Mouse (Mus musculus): ENCODE measurements around the gene Cfb. TPM values are rescaled to one million over a fixed set of nuclear protein-coding genes. Genes with fewer than 3 reads are reported as not detected.

Gene Cfb
- polyA plus RNA-seq, 1 experiment from 2014 or later, result 17.3 TPM

DNA sequence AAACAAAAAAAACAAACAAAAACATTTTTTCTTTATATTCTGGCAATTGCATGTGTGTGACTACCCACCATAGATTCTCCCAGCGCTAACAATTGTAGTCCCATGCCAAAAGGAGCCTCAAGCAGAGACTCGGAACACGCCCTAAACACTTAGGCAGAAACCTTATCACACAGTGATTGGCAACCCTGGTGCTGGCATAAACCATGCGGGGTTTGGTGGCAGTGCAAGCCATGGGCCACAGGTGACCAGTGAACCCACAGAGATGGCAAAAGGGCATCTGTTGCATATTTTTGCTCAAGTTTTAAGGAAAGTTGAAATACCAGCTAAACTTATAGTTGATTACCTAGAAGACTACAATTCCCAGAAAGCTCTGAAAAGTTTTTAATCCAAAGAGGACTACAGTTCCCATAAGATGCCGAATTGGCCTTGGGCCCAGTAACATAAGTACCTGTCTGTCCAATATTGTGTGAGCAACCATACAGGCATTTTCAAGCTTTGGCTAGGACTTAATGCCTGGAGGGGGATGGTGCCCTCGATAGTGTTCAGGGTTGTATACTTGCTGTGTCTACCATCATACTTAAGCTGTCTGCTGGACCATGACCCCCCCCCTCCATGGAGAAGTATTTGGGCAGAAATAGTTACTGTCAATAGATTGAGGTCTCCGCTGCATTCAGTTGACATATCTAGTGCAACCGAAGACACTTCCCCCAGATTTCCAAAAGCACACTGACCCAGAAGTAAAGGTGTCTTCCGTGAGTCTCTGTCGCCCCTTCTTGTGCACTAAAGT is 35.2 kb upstream of the Cfb start:
- H3K9me3 ChIP-seq (ENCODE audit: low read length), result no peaks in the 10 kb centered on the region
- H3K27me3 ChIP-seq (ENCODE audit: insufficient read depth, low read length), result no peaks in the 10 kb centered on the region
- ATAC-seq (ENCODE audit: low FRiP score, low TSS enrichment), result 0 out of 2 replicates have a peak, but pooled peaks have one; percentile 4
- H3K4me1 ChIP-seq (ENCODE audit: insufficient read depth, low read length), result peaks cover 41% of the 10 kb centered on the region
- peaks cover 19% of the 10 kb centered on the region for H3K36me3 ChIP-seq (ENCODE audit: insufficient read depth, low read length)
- H3K27ac ChIP-seq (ENCODE audit: low read length), result peak overlapping the region; percentile 98
- peak overlapping the region; percentile 99 for H3K9ac ChIP-seq (replicated peaks; ENCODE audit: low read length)
- H3K4me2 ChIP-seq (replicated peaks; ENCODE audit: low read depth, low read length), result peak overlapping the region; percentile 87
- H3K4me3 ChIP-seq (ENCODE audit: low read length), result peak overlapping the region; percentile 94
- 14% methylated on average over 10 of the region's 10 CpGs for whole genome bisulfite sequencing

DNA sequence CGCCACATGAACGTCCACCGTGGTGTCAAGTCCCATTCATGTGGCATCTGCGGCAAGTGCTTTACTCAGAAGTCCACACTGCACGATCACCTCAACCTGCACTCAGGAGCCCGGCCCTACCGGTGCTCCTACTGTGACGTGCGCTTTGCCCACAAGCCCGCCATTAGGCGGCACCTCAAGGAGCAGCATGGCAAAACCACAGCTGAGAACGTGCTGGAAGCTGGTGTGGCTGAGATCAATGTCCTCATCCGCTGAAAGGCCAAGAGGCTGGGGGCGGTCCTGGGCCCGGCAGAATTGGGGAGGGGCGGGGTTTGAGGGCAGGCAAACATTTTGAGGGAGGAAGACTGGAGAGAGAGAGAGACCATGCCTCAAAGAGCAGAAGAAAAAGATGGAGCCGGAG is 34.0 kb upstream of the Cfb start:
- Histone ChIP-seq H3K27ac (ENCODE audit: low read length) (no peak overlapping the region), H3K27me3 (ENCODE audit: insufficient read depth, low read length) (no peaks in the 10 kb centered on the region), H3K4me1 (ENCODE audit: insufficient read depth, low read length) (peaks cover 41% of the 10 kb centered on the region), H3K4me2 (replicated peaks; ENCODE audit: low read depth, low read length) (no peak overlapping the region), H3K9me3 (ENCODE audit: low read length) (no peaks in the 10 kb centered on the region), H3K36me3 (ENCODE audit: insufficient read depth, low read length) (peaks cover 13% of the 10 kb centered on the region), H3K9ac (replicated peaks; ENCODE audit: low read length) (no peak overlapping the region), H3K4me3 (ENCODE audit: low read length) (no peak overlapping the region)
- ATAC-seq (ENCODE audit: low FRiP score, low TSS enrichment), result no peak
- WGBS, result 86% methylated on average over 17 of the region's 17 CpGs

DNA sequence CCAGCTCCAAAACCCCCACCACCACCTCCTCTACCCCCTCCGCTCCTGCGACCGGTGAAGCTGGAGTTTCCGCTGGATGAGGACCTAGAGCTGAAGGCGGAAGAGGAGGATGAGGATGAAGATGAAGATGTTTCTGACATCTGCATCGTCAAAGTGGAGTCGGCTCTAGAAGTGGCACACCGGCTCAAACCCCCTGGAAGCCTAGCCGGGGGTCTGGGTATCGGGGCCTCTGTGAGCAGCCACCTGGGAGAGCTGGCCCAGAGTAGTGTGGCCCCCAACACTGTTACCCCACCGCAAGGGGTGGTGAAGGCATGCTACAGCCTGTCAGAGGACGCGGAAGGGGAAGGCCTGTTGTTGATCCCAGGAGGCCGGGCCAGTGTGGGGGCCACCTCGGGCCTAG is 33.4 kb upstream of the Cfb start:
- Histone ChIP-seq H3K9ac (replicated peaks; ENCODE audit: low read length) (peak overlapping the region; percentile 86), H3K27ac (ENCODE audit: low read length) (peak overlapping the region; percentile 92; the same call in 1 of the 2 replicates)
- 88% methylated on average over 15 of the region's 15 CpGs for whole genome bisulfite sequencing

DNA sequence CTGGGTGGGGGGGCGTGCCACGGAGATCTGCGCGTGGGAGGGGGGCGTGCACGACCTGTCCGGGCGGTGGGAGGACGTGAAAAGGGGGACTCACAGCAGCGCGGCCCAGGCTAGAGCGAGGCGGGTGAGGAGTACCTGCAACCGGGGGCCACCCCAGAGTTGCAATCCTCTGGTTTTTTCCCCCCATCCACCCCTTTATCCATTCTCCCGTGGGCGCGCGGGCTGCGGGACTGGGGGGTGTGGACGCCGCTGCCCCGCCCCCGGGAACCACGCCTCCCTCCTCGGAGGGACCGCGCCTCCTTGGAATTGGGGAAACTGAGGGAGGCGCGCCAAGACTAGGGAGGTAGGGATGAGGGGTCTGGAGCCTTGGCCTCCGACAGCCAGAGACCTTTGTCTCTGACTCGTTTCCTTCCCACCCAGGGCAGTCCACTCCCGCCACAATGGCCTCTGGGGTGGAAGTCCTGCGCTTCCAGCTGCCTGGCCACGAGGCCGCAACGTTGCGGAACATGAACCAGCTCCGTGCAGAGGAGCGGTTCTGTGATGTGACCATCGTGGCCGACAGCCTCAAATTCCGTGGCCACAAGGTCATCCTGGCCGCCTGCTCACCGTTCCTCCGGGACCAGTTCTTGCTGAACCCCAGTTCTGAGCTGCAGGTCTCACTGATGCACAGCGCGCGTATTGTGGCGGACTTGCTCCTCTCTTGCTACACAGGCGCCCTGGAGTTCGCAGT is 32.6 kb upstream of the Cfb start:
- peak overlapping the region; percentile 72 for H3K4me3 ChIP-seq (ENCODE audit: low read length)
- peak; percentile 20; the same call in 1 of the 2 replicates for ATAC-seq (ENCODE audit: low FRiP score, low TSS enrichment)
- 7% methylated on average over 50 of the region's 51 CpGs for WGBS
- peak overlapping the region; percentile 86 for H3K9ac ChIP-seq (replicated peaks; ENCODE audit: low read length)
- no peaks in the 10 kb centered on the region for H3K27me3 ChIP-seq (ENCODE audit: insufficient read depth, low read length)
- peaks cover 35% of the 10 kb centered on the region for H3K4me1 ChIP-seq (ENCODE audit: insufficient read depth, low read length)
- peak overlapping the region; percentile 92 for H3K27ac ChIP-seq (ENCODE audit: low read length)
- H3K9me3 ChIP-seq (ENCODE audit: low read length), result no peaks in the 10 kb centered on the region
- H3K4me2 ChIP-seq (replicated peaks; ENCODE audit: low read depth, low read length), result peak overlapping the region; percentile 92
- H3K36me3 ChIP-seq (ENCODE audit: insufficient read depth, low read length), result peaks cover 9% of the 10 kb centered on the region

More for the DNA sequence above, 33.4 kb upstream of the Cfb start:
- H3K4me1 ChIP-seq (ENCODE audit: insufficient read depth, low read length), result peaks cover 41% of the 10 kb centered on the region
- H3K9me3 ChIP-seq (ENCODE audit: low read length), result no peaks in the 10 kb centered on the region
- H3K4me2 ChIP-seq (replicated peaks; ENCODE audit: low read depth, low read length), result peak overlapping the region; percentile 92
- H3K27me3 ChIP-seq (ENCODE audit: insufficient read depth, low read length), result no peaks in the 10 kb centered on the region
- ATAC-seq (ENCODE audit: low FRiP score, low TSS enrichment), result no peak
- H3K4me3 ChIP-seq (ENCODE audit: low read length), result peak overlapping the region; percentile 72
- peaks cover 9% of the 10 kb centered on the region for H3K36me3 ChIP-seq (ENCODE audit: insufficient read depth, low read length)

DNA sequence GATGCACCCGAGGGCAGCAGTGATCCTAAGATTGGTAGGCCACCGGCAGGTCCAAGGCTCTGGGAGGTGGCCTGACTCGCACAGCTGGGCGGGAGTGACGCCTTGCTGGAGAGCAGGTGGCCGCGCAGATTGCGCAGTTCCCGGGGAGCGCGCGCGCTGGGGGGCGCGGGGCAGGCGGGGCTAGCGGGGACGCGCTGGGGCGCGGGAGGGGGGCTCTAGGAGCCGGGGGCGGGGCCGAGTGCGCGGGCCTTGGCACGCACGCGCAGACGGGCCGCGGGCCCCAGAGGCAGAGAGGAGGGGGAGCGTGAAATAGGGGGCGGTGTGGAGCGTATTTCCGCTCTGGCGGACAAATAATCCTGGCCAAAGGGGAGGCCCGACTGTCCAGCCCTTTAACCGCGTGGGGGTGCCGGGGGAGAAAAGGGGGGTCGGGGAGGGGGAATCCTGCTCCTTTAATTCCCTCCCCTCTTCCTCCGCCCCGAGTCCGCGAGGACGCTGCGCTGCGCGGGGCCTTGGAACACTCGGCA is 31.8 kb upstream of the Cfb start:
- H3K4me2 ChIP-seq (replicated peaks; ENCODE audit: low read depth, low read length), result peak overlapping the region; percentile 92
- peak overlapping the region; percentile 72 for H3K4me3 ChIP-seq (ENCODE audit: low read length)
- H3K36me3 ChIP-seq (ENCODE audit: insufficient read depth, low read length), result peaks cover 9% of the 10 kb centered on the region
- WGBS, result under 1% methylated on average over 38 of the region's 51 CpGs
- H3K27ac ChIP-seq (ENCODE audit: low read length), result peak overlapping the region; percentile 92
- no peaks in the 10 kb centered on the region for H3K27me3 ChIP-seq (ENCODE audit: insufficient read depth, low read length)
- peak; percentile 92 for ATAC-seq (ENCODE audit: low FRiP score, low TSS enrichment)
- H3K9ac ChIP-seq (replicated peaks; ENCODE audit: low read length), result peak overlapping the region; percentile 86
- H3K9me3 ChIP-seq (ENCODE audit: low read length), result no peaks in the 10 kb centered on the region
- peaks cover 33% of the 10 kb centered on the region for H3K4me1 ChIP-seq (ENCODE audit: insufficient read depth, low read length)

DNA sequence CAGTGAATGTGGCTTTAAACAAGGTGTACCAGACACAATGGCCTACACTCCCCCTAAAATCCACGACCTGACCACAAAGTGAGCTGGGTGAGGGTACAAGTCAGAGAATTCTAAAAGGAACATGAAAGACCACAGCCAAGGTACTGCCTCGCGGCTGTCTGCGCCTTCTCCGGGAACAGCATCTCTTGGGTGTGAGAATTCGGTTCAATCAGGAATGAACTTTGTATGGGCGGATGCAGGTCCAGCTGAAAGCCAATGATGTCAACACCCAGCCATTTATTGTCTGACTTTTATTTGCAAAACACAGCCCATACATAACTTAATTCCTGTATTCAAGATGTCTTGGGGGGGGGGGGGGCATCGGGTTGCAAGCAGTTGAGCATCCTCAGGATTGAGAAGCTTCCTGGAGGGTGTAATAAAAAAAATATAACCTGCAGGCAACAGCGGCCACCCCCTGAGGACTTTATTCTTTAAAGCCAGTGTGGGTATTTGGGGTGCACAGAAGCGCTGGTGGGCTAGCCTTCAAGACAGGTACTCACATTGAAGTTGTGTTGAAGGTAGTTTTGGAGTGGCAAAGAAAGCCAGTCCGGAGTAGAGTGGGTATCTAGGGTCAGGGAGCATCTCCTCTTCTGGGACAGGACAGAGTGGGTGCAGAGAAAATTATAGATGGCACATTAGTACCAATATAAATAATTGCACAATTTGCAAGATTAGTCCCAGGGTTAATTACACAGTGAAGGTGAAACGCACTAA is 30.9 kb upstream of the Cfb start:
- H3K9ac ChIP-seq (replicated peaks; ENCODE audit: low read length), result peak overlapping the region; percentile 66; the same call in 1 of the 2 replicates
- WGBS, result 77% methylated on average over 12 of the region's 12 CpGs

DNA sequence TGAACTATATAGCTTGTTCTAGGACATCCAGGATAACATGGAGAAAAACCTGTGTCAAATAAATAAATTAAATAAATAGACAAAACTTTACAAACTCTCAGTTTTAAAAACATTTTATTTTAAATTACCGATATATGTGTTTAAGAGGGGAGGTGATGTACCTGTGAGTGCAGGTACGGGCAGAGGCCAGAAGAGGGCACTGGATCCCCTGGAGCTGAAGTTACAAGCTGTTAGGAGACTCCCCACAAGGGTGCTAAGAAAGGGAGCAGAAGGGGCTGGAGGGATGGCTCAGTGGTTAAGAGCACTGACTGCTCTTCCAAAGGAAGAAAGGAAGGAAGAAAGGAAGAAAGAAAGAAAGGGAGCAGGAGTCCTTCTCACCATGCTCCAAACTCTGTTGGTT is 29.1 kb upstream of the Cfb start:
- H3K36me3 ChIP-seq (ENCODE audit: insufficient read depth, low read length), result peaks cover 6% of the 10 kb centered on the region
- no peak overlapping the region for H3K4me2 ChIP-seq (replicated peaks; ENCODE audit: low read depth, low read length)
- no peaks in the 10 kb centered on the region for H3K27me3 ChIP-seq (ENCODE audit: insufficient read depth, low read length)
- H3K4me1 ChIP-seq (ENCODE audit: insufficient read depth, low read length), result peaks cover 19% of the 10 kb centered on the region
- H3K9me3 ChIP-seq (ENCODE audit: low read length), result no peaks in the 10 kb centered on the region
- ATAC-seq (ENCODE audit: low FRiP score, low TSS enrichment), result no peak
- no peak overlapping the region for H3K27ac ChIP-seq (ENCODE audit: low read length)
- no peak overlapping the region for H3K9ac ChIP-seq (replicated peaks; ENCODE audit: low read length)
- H3K4me3 ChIP-seq (ENCODE audit: low read length), result no peak overlapping the region
- 94% methylated on average over 2 of the region's 2 CpGs for whole genome bisulfite sequencing

More for the DNA sequence above, 30.9 kb upstream of the Cfb start:
- no peak overlapping the region for H3K4me3 ChIP-seq (ENCODE audit: low read length)
- H3K36me3 ChIP-seq (ENCODE audit: insufficient read depth, low read length), result peaks cover 9% of the 10 kb centered on the region
- ATAC-seq (ENCODE audit: low FRiP score, low TSS enrichment), result no peak
- no peaks in the 10 kb centered on the region for H3K9me3 ChIP-seq (ENCODE audit: low read length)
- peak overlapping the region; percentile 92 for H3K4me2 ChIP-seq (replicated peaks; ENCODE audit: low read depth, low read length)
- peak overlapping the region; percentile 86 for H3K27ac ChIP-seq (ENCODE audit: low read length)
- no peaks in the 10 kb centered on the region for H3K27me3 ChIP-seq (ENCODE audit: insufficient read depth, low read length)
- H3K4me1 ChIP-seq (ENCODE audit: insufficient read depth, low read length), result peaks cover 33% of the 10 kb centered on the region

DNA sequence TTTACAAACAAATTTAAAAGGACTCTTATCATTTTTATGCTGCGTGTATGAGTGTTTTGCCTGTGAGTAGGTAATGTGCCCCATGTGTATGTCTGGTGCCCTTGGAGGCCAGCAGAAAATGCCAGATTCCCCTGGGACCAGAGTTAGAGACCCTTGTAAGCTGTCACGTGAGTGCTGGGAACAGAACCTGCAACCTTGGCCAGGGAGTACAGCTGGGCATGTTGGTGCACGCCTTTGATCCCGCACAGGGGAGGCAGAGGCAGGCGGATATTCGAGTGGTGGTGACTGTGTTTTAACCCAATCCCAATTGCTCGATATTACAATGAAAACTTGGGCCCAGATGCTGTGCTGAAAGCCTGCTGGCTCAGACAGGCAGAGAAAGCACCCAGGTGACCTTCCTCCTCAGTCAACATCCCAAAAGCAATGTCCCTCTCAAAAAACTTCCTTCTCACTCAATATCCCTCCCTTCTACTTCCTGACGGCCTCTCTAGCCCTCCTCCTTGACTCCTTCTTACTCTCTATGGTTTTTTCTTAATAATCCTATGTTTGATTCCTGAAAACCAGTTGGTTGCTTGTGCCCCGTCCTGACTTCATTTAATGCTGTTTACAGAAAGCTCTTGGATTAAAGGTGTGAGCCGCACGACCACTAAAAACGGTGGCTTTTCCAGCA is 27.9 kb upstream of the Cfb start:
- H3K27ac ChIP-seq (ENCODE audit: low read length), result no peak overlapping the region
- peaks cover 7% of the 10 kb centered on the region for H3K4me1 ChIP-seq (ENCODE audit: insufficient read depth, low read length)
- no peak for ATAC-seq (ENCODE audit: low FRiP score, low TSS enrichment)
- H3K27me3 ChIP-seq (ENCODE audit: insufficient read depth, low read length), result no peaks in the 10 kb centered on the region
- no peak overlapping the region for H3K4me3 ChIP-seq (ENCODE audit: low read length)
- no peak overlapping the region for H3K4me2 ChIP-seq (replicated peaks; ENCODE audit: low read depth, low read length)
- H3K9ac ChIP-seq (replicated peaks; ENCODE audit: low read length), result no peak overlapping the region
- H3K36me3 ChIP-seq (ENCODE audit: insufficient read depth, low read length), result no peaks in the 10 kb centered on the region
- H3K9me3 ChIP-seq (ENCODE audit: low read length), result no peaks in the 10 kb centered on the region
- WGBS, result 80% methylated on average over 12 of the region's 12 CpGs

DNA sequence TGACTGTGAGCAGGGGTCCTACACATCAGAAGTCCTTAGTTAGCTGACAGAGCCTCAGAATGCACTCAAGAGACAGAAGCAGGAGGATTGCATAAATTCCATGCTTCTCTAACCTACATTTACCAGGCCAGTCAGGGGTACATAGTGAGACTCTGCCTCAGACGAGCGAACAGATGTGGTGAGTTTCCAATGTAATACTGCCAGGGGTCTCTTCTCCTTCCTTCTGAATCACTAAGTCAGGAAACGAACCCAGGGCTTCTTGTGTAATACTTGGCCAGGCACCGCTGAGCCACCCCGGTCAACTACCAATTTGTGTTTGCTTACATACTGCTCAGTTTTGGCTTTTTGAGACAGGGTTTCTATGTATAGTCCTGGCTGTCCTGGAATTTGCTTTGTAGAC is 25.6 kb upstream of the Cfb start:
- Histone ChIP-seq H3K27me3 (ENCODE audit: insufficient read depth, low read length) (no peaks in the 10 kb centered on the region), H3K9ac (replicated peaks; ENCODE audit: low read length) (no peak overlapping the region), H3K9me3 (ENCODE audit: low read length) (no peaks in the 10 kb centered on the region), H3K36me3 (ENCODE audit: insufficient read depth, low read length) (no peaks in the 10 kb centered on the region), H3K4me3 (ENCODE audit: low read length) (no peak overlapping the region), H3K4me1 (ENCODE audit: insufficient read depth, low read length) (no peaks in the 10 kb centered on the region), H3K27ac (ENCODE audit: low read length) (no peak overlapping the region), H3K4me2 (replicated peaks; ENCODE audit: low read depth, low read length) (no peak overlapping the region)
- 83% methylated on average over 5 of the region's 5 CpGs for WGBS
- ATAC-seq (ENCODE audit: low FRiP score, low TSS enrichment), result no peak

All from kidney, embryonic 16.5 days (tissue).